Mouse (Mus musculus) heart, embryonic 16.5 days (tissue): ENCODE measurements at regions not wholly inside any gene's neighbourhood (a gene's known extent, or its start where the extent isn't known, plus 50 kb on each side); places are given as distances from the start of the nearest gene placed in this dataset.

Source experiments
- ATAC-seq: fragments of 200-750 bp; cut with Nextera tagmentation; replicated peaks from 2 replicates; pipeline ENCODE4 v1.8.0; 2017; ENCODE audit warnings: moderate number of reproducible peaks; ENCODE audit not compliant: insufficient read depth, low FRiP score; ENCODE audit errors: extremely low read depth
- H3K27ac ChIP-seq: fragments of 300-500 bp; sonication (generic); 2 replicates; pipeline ENCODE4 v1.5.1; 2014; ENCODE audit warnings: mild to moderate bottlenecking, low read length, control low read depth, moderate library complexity
- H3K27me3 ChIP-seq: fragments of 300-500 bp; sonication (generic); 2 replicates; pipeline ENCODE4 v1.6.1; 2014; ENCODE audit warnings: low read length, mixed read lengths; ENCODE audit not compliant: control insufficient read depth, insufficient read depth
- H3K36me3 ChIP-seq: fragments of 300-500 bp; sonication (generic); 2 replicates; pipeline ENCODE4 v1.6.1; 2014; ENCODE audit not compliant: control insufficient read depth, insufficient read depth
- H3K4me1 ChIP-seq: fragments of 300-500 bp; sonication (generic); 2 replicates; pipeline ENCODE4 v1.6.1; 2014; ENCODE audit warnings: low read length, mixed read lengths; ENCODE audit not compliant: control insufficient read depth, insufficient read depth
- H3K4me2 ChIP-seq: fragments of 300-500 bp; sonication (generic); 2 replicates; pipeline ENCODE4 v1.6.1; 2014; ENCODE audit warnings: low read depth, mild to moderate bottlenecking, control low read depth, low read length
- H3K4me3 ChIP-seq: fragments of 300-500 bp; sonication (generic); 2 replicates; pipeline ENCODE4 v1.5.1; 2014; ENCODE audit warnings: mild to moderate bottlenecking, control low read depth, low read length
- H3K9ac ChIP-seq: fragments of 300-500 bp; sonication (generic); 2 replicates; pipeline ENCODE4 v1.6.1; 2014; ENCODE audit warnings: low read length, control low read depth
- H3K9me3 ChIP-seq: fragments of 300-500 bp; sonication (generic); replicated peaks from 2 replicates; pipeline ENCODE4 v1.6.1; 2016; ENCODE audit warnings: low read length; ENCODE audit not compliant: control insufficient read depth
- WGBS: fragments of 180-500 bp; shearing (Covaris S2); extraction: QIAGEN DNeasy Blood & Tissue Kit; methylation state at CpG from one replicate; pipeline ENCODE4 v1.1.7; 2014; 5-methylcytosine and 5-hydroxymethylcytosine counted together

GRCm38 (mm10) chr6:94926652-94927211 is 190.3 kb upstream of the Kbtbd8 start:
- H3K4me3 ChIP-seq: no peak overlapping the region
- no peaks in the 10 kb centered on the region for H3K36me3 ChIP-seq
- H3K9me3 ChIP-seq: 0 out of 2 replicates have a peak, but pooled peaks cover 2% of the 10 kb centered on the region
- no peak overlapping the region for H3K9ac ChIP-seq
- ATAC-seq: no peak
- no peaks in the 10 kb centered on the region for H3K27me3 ChIP-seq
- H3K27ac ChIP-seq: no peak overlapping the region
- no peak overlapping the region for H3K4me2 ChIP-seq
- H3K4me1 ChIP-seq: peaks cover 5% of the 10 kb centered on the region
- WGBS: 91% methylated on average over 8 of the region's 8 CpGs

GRCm38 (mm10) chr6:94925408-94925807 is 191.6 kb upstream of the Kbtbd8 start:
- 92% methylated on average over 1 of the region's 1 CpGs for WGBS
- Histone ChIP-seq H3K9ac (no peak overlapping the region), H3K27me3 (no peaks in the 10 kb centered on the region), H3K9me3 (0 out of 2 replicates have a peak, but pooled peaks cover 2% of the 10 kb centered on the region), H3K4me1 (peaks cover 5% of the 10 kb centered on the region), H3K4me3 (no peak overlapping the region), H3K4me2 (no peak overlapping the region), H3K27ac (no peak overlapping the region), H3K36me3 (no peaks in the 10 kb centered on the region)
- ATAC-seq: no peak

- Histone ChIP-seq H3K9me3 (0 out of 2 replicates have a peak, but pooled peaks cover 2% of the 10 kb centered on the region), H3K27ac (no peak overlapping the region), H3K27me3 (no peaks in the 10 kb centered on the region), H3K4me2 (no peak overlapping the region), H3K9ac (no peak overlapping the region), H3K4me3 (no peak overlapping the region), H3K4me1 (peaks cover 5% of the 10 kb centered on the region), H3K36me3 (no peaks in the 10 kb centered on the region)
- 87% methylated on average over 11 of the region's 11 CpGs for WGBS
- ATAC-seq: no peak
Measured at GRCm38 (mm10) chr6:94924338-94925039, 192.6 kb upstream of the Kbtbd8 start.

GRCm38 (mm10) chr6:94921741-94922140 is 195.3 kb upstream of the Kbtbd8 start:
- WGBS: 72% methylated on average over 2 of the region's 2 CpGs
- H3K36me3 ChIP-seq: no peaks in the 10 kb centered on the region
- 0 out of 2 replicates have a peak, but pooled peaks cover 2% of the 10 kb centered on the region for H3K9me3 ChIP-seq
- ATAC-seq: no peak
- H3K27ac ChIP-seq: no peak overlapping the region
- H3K27me3 ChIP-seq: no peaks in the 10 kb centered on the region
- peaks cover 5% of the 10 kb centered on the region for H3K4me1 ChIP-seq
- no peak overlapping the region for H3K4me2 ChIP-seq
- H3K9ac ChIP-seq: no peak overlapping the region
- no peak overlapping the region for H3K4me3 ChIP-seq

- Histone ChIP-seq H3K27ac (no peak overlapping the region), H3K27me3 (no peaks in the 10 kb centered on the region), H3K36me3 (no peaks in the 10 kb centered on the region), H3K4me2 (no peak overlapping the region), H3K9ac (no peak overlapping the region), H3K9me3 (no peaks in the 10 kb centered on the region), H3K4me3 (no peak overlapping the region), H3K4me1 (peaks cover 10% of the 10 kb centered on the region)
- 87% methylated on average over 2 of the region's 2 CpGs for WGBS
- ATAC-seq: no peak
Measured at GRCm38 (mm10) chr6:94920770-94921169, 196.3 kb upstream of the Kbtbd8 start.

- H3K4me1 ChIP-seq: peaks cover 11% of the 10 kb centered on the region
- no peaks in the 10 kb centered on the region for H3K27me3 ChIP-seq
- peak overlapping the region; percentile 39; the same call in 1 of the 2 replicates for H3K27ac ChIP-seq
- no peak overlapping the region for H3K4me3 ChIP-seq
- H3K9me3 ChIP-seq: no peaks in the 10 kb centered on the region
- H3K9ac ChIP-seq: no peak overlapping the region
- H3K4me2 ChIP-seq: no peak overlapping the region
- peak; percentile 54 for ATAC-seq
- 43% methylated on average over 5 of the region's 5 CpGs for WGBS
- H3K36me3 ChIP-seq: no peaks in the 10 kb centered on the region
Measured at GRCm38 (mm10) chr6:94919194-94919743, 197.8 kb upstream of the Kbtbd8 start.

- Histone ChIP-seq H3K9ac (no peak overlapping the region), H3K27me3 (no peaks in the 10 kb centered on the region), H3K36me3 (no peaks in the 10 kb centered on the region), H3K4me1 (peaks cover 6% of the 10 kb centered on the region), H3K4me2 (0 out of 2 replicates have a peak overlapping the region, but pooled peaks have one; percentile 8), H3K9me3 (no peaks in the 10 kb centered on the region), H3K4me3 (no peak overlapping the region), H3K27ac (peak overlapping the region; percentile 43; the same call in 1 of the 2 replicates)
- ATAC-seq: peak; percentile 83
- WGBS: 35% methylated on average over 8 of the region's 8 CpGs
Measured at GRCm38 (mm10) chr6:94915842-94916620, 201.0 kb upstream of the Kbtbd8 start.

- WGBS: 74% methylated on average over 3 of the region's 3 CpGs
Measured at GRCm38 (mm10) chr6:94911836-94912235, 205.2 kb upstream of the Kbtbd8 start.

More at GRCm38 (mm10) chr6:94911836-94912235, 205.2 kb upstream of the Kbtbd8 start:
- Histone ChIP-seq H3K9ac (no peak overlapping the region), H3K4me1 (peaks cover 6% of the 10 kb centered on the region), H3K4me2 (no peak overlapping the region), H3K9me3 (no peaks in the 10 kb centered on the region), H3K27ac (no peak overlapping the region), H3K4me3 (no peak overlapping the region), H3K27me3 (no peaks in the 10 kb centered on the region), H3K36me3 (no peaks in the 10 kb centered on the region)
- ATAC-seq: no peak
